Mouse (Mus musculus): Measurements from ENCODE around the gene Cyp2u1. TPM values are rescaled to one million over a fixed set of nuclear protein-coding genes. Genes with fewer than 3 reads are reported as not detected.
A peak's percentile ranks its signal among the peaks of the same experiment; 100 is the strongest.

Gene Cyp2u1
- polyA plus RNA-seq, 1 experiment, result 0.90 TPM

DNA sequence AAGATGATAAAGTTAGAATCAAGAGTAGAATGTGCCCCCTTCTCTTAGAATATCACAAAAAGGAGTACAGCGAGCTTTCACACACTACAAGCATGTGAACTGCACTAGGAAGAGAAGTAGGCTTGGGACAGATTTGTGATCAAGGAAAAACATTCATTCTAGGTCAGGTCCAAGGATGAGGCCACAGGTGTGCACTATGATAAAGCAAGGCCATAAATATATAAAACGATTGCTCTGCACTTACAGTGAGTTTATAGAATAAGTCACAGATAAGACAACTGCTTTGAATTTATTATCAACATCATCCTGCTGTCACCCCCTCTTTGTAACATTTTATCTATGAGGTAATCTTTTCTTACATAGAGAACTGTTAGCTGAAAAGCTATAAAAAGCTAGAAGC is 10.7 kb downstream of the Cyp2u1 start:
- TF ChIP-seq EP300 (IDR thresholded peaks at IDR 0.05; ENCODE audit: insufficient read depth, low read depth, low read length) (no peak), POLR2A (IDR thresholded peaks at IDR 0.05; ENCODE audit: insufficient read depth, low read length) (no peak), CTCF (IDR thresholded peaks at IDR 0.05; ENCODE audit: low read depth, low read length) (no peak)
- no peaks in the 10 kb centered on the region for H3K9me3 ChIP-seq (replicated peaks; ENCODE audit: control insufficient read depth, insufficient read depth, low read length, poor library complexity, severe bottlenecking)
- no peaks in the 10 kb centered on the region for H3K4me1 ChIP-seq (ENCODE audit: control insufficient read depth, insufficient read depth, low read length)
- H3K36me3 ChIP-seq (ENCODE audit: control insufficient read depth, insufficient read depth, low read length, poor library complexity, severe bottlenecking), result no peaks in the 10 kb centered on the region
- no peaks in the 10 kb centered on the region for H3K27me3 ChIP-seq (ENCODE audit: control insufficient read depth, insufficient read depth, low read length, poor library complexity, severe bottlenecking)
- no peak overlapping the region for H3K4me3 ChIP-seq (ENCODE audit: low read depth, low read length)
- no peak overlapping the region for H3K9ac ChIP-seq (ENCODE audit: low read depth, poor library complexity, severe bottlenecking)
- H3K27ac ChIP-seq (ENCODE audit: insufficient read depth, low read length), result no peak overlapping the region

DNA sequence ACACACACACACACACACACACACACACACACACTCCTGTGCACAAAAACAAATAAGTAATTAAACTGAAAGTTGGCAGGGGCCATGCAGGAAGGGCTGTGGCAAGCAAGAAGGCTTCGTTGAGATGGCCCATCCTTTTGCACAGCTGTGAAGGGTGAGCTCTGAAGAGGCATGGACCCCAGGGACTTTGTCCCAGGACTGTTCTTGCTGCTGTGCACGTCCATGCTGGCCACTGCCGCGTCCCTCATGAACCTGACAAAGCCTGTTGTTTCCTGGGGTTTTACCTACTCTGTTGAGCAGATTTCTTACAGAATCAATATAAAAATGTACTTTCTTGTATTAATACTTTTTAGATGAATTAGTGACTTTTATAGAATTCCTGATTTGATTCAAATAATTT is 11.1 kb downstream of the Cyp2u1 start:
- TF ChIP-seq EP300 (IDR thresholded peaks at IDR 0.05; ENCODE audit: insufficient read depth, low read depth, low read length), result no peak
- TF ChIP-seq CTCF (IDR thresholded peaks at IDR 0.05; ENCODE audit: low read depth, low read length), result no peak
- TF ChIP-seq POLR2A (IDR thresholded peaks at IDR 0.05; ENCODE audit: insufficient read depth, low read length), result no peak

GRCm38 (mm10) chr3:131274151-131274550 is 28.9 kb downstream of the Cyp2u1 start:
- no peak for TF ChIP-seq CTCF (IDR thresholded peaks at IDR 0.05; ENCODE audit: low read depth, low read length)
- no peak for TF ChIP-seq EP300 (IDR thresholded peaks at IDR 0.05; ENCODE audit: insufficient read depth, low read depth, low read length)
- TF ChIP-seq POLR2A (IDR thresholded peaks at IDR 0.05; ENCODE audit: insufficient read depth, low read length), result no peak
- no peaks in the 10 kb centered on the region for H3K9me3 ChIP-seq (replicated peaks; ENCODE audit: control insufficient read depth, insufficient read depth, low read length, poor library complexity, severe bottlenecking)
- H3K36me3 ChIP-seq (ENCODE audit: control insufficient read depth, insufficient read depth, low read length, poor library complexity, severe bottlenecking), result no peaks in the 10 kb centered on the region
- no peaks in the 10 kb centered on the region for H3K4me1 ChIP-seq (ENCODE audit: control insufficient read depth, insufficient read depth, low read length)
- H3K27me3 ChIP-seq (ENCODE audit: control insufficient read depth, insufficient read depth, low read length, poor library complexity, severe bottlenecking), result no peaks in the 10 kb centered on the region
- no peak overlapping the region for H3K4me3 ChIP-seq (ENCODE audit: low read depth, low read length)
- no peak overlapping the region for H3K27ac ChIP-seq (ENCODE audit: insufficient read depth, low read length)
- no peak overlapping the region for H3K9ac ChIP-seq (ENCODE audit: low read depth, poor library complexity, severe bottlenecking)

More for the DNA sequence above, 11.1 kb downstream of the Cyp2u1 start:
- no peaks in the 10 kb centered on the region for H3K36me3 ChIP-seq (ENCODE audit: control insufficient read depth, insufficient read depth, low read length, poor library complexity, severe bottlenecking)
- H3K9me3 ChIP-seq (replicated peaks; ENCODE audit: control insufficient read depth, insufficient read depth, low read length, poor library complexity, severe bottlenecking), result no peaks in the 10 kb centered on the region
- H3K4me3 ChIP-seq (ENCODE audit: low read depth, low read length), result no peak overlapping the region
- H3K27ac ChIP-seq (ENCODE audit: insufficient read depth, low read length), result no peak overlapping the region
- no peaks in the 10 kb centered on the region for H3K4me1 ChIP-seq (ENCODE audit: control insufficient read depth, insufficient read depth, low read length)
- no peak overlapping the region for H3K9ac ChIP-seq (ENCODE audit: low read depth, poor library complexity, severe bottlenecking)
- H3K27me3 ChIP-seq (ENCODE audit: control insufficient read depth, insufficient read depth, low read length, poor library complexity, severe bottlenecking), result no peaks in the 10 kb centered on the region

GRCm38 (mm10) chr3:131272374-131273100 is 30.5 kb downstream of the Cyp2u1 start:
- Histone ChIP-seq H3K9ac (ENCODE audit: low read depth, poor library complexity, severe bottlenecking) (peak overlapping the region; percentile 56), H3K27ac (ENCODE audit: insufficient read depth, low read length) (no peak overlapping the region)
- TF ChIP-seq CTCF (IDR thresholded peaks at IDR 0.05; ENCODE audit: low read depth, low read length), result no peak
- TF ChIP-seq EP300 (IDR thresholded peaks at IDR 0.05; ENCODE audit: insufficient read depth, low read depth, low read length), result no peak
- no peak for TF ChIP-seq POLR2A (IDR thresholded peaks at IDR 0.05; ENCODE audit: insufficient read depth, low read length)

DNA sequence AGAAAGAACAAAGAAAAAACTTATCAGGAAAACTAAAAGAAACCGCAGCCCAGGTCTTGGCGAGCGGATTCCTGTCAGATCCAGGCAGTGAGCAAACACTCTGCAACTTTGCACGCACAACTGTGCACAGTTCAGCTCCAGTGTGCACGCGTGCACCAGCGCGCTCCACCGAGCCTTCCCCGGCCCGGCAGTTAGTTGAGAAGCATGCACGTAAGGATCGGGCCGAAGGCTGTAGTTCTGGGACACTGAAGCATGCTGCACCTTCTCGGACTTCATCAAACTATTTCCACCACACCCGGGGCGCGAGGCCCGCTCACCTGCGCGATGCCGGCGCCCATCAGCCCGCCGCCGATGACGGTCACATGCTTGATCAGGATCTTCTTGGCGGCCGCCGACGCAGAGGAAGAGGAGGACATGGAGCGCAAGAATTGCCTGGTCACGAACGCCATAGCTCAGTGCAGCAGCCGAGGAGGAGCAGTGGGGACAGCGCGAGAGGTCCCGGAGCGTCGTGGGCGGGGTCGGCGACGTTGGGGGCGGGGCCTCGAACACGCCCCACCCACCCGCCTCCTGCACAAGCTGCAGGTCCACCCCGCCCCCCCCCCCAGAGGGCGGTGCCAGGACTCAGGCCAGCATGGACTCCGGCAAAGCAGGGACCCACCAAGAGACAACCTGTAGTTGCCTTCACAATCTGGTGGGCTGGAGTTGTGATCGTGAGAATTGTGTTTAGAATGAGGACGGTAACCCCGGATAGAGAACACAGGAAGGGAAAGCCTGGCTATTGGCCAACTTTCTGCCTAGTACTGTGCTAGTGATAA is 31.3 kb downstream of the Cyp2u1 start, which contains the start of gene Hadh:
Gene Hadh, minus strand, starts transcription at position 543 of the 815 bp plus-strand sequence.
- peak; percentile 70 for TF ChIP-seq POLR2A (IDR thresholded peaks at IDR 0.05; ENCODE audit: insufficient read depth, low read length)
- TF ChIP-seq EP300 (IDR thresholded peaks at IDR 0.05; ENCODE audit: insufficient read depth, low read depth, low read length), result no peak
- Histone ChIP-seq H3K9ac (ENCODE audit: low read depth, poor library complexity, severe bottlenecking) (peak within 1 kb of the TSS; percentile 56), H3K36me3 (ENCODE audit: control insufficient read depth, insufficient read depth, low read length, poor library complexity, severe bottlenecking) (no peaks in the 10 kb centered on the region), H3K4me1 (ENCODE audit: control insufficient read depth, insufficient read depth, low read length) (no peaks in the 10 kb centered on the region), H3K27me3 (ENCODE audit: control insufficient read depth, insufficient read depth, low read length, poor library complexity, severe bottlenecking) (no peaks in the 10 kb centered on the region), H3K9me3 (replicated peaks; ENCODE audit: control insufficient read depth, insufficient read depth, low read length, poor library complexity, severe bottlenecking) (no peaks in the 10 kb centered on the region), H3K27ac (ENCODE audit: insufficient read depth, low read length) (no peak within 1 kb of the TSS), H3K4me3 (ENCODE audit: low read depth, low read length) (peak within 1 kb of the TSS; percentile 82)

More at GRCm38 (mm10) chr3:131272374-131273100, 30.5 kb downstream of the Cyp2u1 start:
- H3K9me3 ChIP-seq (replicated peaks; ENCODE audit: control insufficient read depth, insufficient read depth, low read length, poor library complexity, severe bottlenecking), result no peaks in the 10 kb centered on the region
- H3K4me3 ChIP-seq (ENCODE audit: low read depth, low read length), result peak overlapping the region; percentile 45
- no peaks in the 10 kb centered on the region for H3K27me3 ChIP-seq (ENCODE audit: control insufficient read depth, insufficient read depth, low read length, poor library complexity, severe bottlenecking)
- no peaks in the 10 kb centered on the region for H3K4me1 ChIP-seq (ENCODE audit: control insufficient read depth, insufficient read depth, low read length)
- H3K36me3 ChIP-seq (ENCODE audit: control insufficient read depth, insufficient read depth, low read length, poor library complexity, severe bottlenecking), result no peaks in the 10 kb centered on the region

- Histone ChIP-seq H3K27me3 (ENCODE audit: control insufficient read depth, insufficient read depth, low read length, poor library complexity, severe bottlenecking) (no peaks in the 10 kb centered on the region), H3K9ac (ENCODE audit: low read depth, poor library complexity, severe bottlenecking) (peak overlapping the region; percentile 56), H3K4me1 (ENCODE audit: control insufficient read depth, insufficient read depth, low read length) (no peaks in the 10 kb centered on the region), H3K9me3 (replicated peaks; ENCODE audit: control insufficient read depth, insufficient read depth, low read length, poor library complexity, severe bottlenecking) (no peaks in the 10 kb centered on the region), H3K36me3 (ENCODE audit: control insufficient read depth, insufficient read depth, low read length, poor library complexity, severe bottlenecking) (no peaks in the 10 kb centered on the region), H3K4me3 (ENCODE audit: low read depth, low read length) (peak overlapping the region; percentile 82), H3K27ac (ENCODE audit: insufficient read depth, low read length) (no peak overlapping the region)
- TF ChIP-seq POLR2A (IDR thresholded peaks at IDR 0.05; ENCODE audit: insufficient read depth, low read length) (no peak), EP300 (IDR thresholded peaks at IDR 0.05; ENCODE audit: insufficient read depth, low read depth, low read length) (no peak), CTCF (IDR thresholded peaks at IDR 0.05; ENCODE audit: low read depth, low read length) (no peak)
These were observed 31.9 kb downstream of the Cyp2u1 start for GRCm38 (mm10) chr3:131271157-131271556.

All from ES-Bruce4 (cell line).